Mouse (Mus musculus) heart, adult 10 weeks (tissue): Measurements from ENCODE around the gene Olfr589. TPM values are rescaled to one million over a fixed set of nuclear protein-coding genes. Genes with fewer than 3 reads are reported as not detected.

Experiments used
- polyA plus RNA-seq: library from polyadenylated mRNA; stranded (reverse); fragments of 350-450 nt; fragmentation: Illumina TruSeq; extraction: RNeasy Lipid Tissue Mini Kit (QIAGEN cat#74804); gene quantifications from one replicate; pipeline ENCODE4 v1.2.3, GENCODE M21; 2014; ENCODE audit warnings: low read depth, low replicate concordance

Olfr589 gene
- not detected for polyA plus RNA-seq

DNA sequence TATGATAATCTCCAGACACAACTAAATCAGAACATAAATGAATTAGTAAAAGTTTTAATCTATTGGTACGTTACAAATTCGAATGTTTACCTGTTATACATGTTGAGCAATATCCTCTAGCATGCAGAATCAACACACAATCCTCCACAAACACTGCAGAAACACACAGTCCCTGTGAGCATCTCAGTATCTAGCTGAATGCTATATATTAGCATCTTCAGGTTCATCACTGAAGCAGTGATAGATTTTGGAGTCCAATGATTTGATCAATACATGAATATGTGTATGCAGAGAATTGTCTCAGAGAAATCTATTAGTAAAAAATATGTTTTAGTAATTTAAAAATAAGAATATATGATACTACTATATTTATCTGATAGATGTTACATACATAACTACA lies at the start of gene Olfr589:
Gene Olfr589, minus strand, starts transcription at position 101 of the 400 bp plus-strand sequence.

DNA sequence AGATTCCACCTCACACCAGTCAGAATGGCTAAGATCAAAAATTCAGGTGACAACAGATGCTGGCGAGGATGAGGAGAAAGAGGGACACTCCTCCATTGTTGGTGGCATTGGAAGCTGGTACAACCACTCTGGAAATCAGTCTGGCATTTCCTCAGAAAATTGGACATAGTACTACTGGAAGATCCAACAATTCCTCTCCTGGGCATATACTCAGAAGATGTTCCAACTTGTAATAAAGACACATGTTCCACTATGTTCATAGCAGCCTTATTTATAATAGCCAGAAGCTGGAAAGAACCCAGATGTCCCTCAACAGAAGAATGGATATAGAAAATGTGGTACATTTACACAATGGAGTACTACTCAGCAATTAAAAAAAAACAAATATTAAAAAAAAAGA lies 28.3 kb upstream of the Olfr589 start, which contains the start of gene Olfr592:
Gene Olfr592, plus strand, starts transcription at position 301 of the 400 bp plus-strand sequence.

DNA sequence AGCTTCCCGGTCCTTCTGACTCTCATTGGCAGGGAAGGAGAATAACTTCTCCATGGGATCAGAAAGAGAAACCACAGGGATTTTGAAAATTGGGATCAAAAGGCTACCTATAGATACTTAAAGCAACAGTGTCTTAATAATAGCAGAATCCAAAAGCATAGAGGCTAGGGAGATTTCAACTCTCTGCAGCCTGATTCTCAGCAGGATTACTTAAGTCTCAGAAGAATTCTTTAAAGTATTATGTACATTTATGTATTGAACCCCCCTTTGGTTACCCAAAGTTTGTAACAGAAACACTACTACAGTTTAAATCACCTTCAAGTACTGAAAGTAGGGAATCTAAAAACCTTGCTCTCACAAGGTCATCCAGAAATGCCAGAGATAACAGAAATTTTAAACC lies 22.1 kb upstream of the Olfr589 start, which contains the start of gene Olfr591:
Gene Olfr591, minus strand, starts transcription at position 101 of the 400 bp plus-strand sequence.

DNA sequence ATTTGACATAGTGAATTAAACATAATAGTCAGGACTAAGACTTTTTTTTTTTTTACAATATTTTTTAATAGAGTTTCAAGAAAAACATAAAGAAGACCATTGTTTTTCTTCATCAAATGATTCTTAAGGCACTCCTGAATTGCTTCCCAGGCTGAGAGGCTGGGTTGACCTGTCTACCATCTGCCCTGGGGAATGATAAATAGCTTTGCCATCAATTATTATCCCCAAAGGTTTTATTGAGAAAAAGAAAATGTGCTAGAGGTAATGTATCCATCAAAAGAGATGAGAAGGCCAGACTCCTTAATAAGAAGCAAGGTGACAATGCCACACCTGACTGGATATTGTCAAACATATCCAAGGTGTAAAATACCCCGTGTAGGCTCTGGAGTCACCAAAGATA lies 15.6 kb downstream of the Olfr589 start, which contains the start of gene Olfr588-ps1:
Gene Olfr588-ps1, plus strand, starts transcription at position 301 of the 400 bp plus-strand sequence.

DNA sequence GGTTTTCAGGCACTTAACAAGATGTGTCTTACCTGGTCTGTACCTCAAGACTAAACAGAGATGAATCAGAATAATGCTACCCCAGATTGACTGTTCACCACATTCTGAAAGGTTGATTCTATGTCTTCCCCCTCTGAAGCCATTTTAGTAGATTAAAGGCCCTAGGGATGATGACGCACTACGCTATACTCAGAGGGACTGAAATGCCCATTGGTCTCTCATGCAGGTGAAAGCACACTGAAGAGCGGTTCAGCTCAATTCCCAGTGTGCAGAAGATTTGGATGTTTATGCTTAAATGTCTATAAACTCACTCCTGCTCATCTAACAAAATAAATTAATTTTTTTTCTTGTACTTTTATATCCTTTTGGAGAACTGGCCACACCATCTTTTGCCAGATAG lies 30.6 kb downstream of the Olfr589 start, which contains the start of gene Olfr586:
Gene Olfr586, minus strand, starts transcription at position 101 of the 400 bp plus-strand sequence.

Other genes with a start within 250 kb of the Olfr589 start
- gene Olfr571, start 238.8 kb downstream of the Olfr589 start, polyA plus RNA-seq = not detected
- gene Olfr572, start 231.9 kb downstream of the Olfr589 start, polyA plus RNA-seq = not detected
- gene Olfr573-ps1, start 213.8 kb downstream of the Olfr589 start, polyA plus RNA-seq = not detected
- not detected for gene Olfr574, start 207.9 kb downstream of the Olfr589 start, polyA plus RNA-seq
- gene Olfr575, start 197.6 kb downstream of the Olfr589 start, polyA plus RNA-seq = not detected
- not detected for gene Olfr576, start 193.7 kb downstream of the Olfr589 start, polyA plus RNA-seq
- not detected for gene Olfr577, start 180.4 kb downstream of the Olfr589 start, polyA plus RNA-seq
- not detected for gene Olfr578, start 167.0 kb downstream of the Olfr589 start, polyA plus RNA-seq
- gene Olfr582, start 118.3 kb downstream of the Olfr589 start, polyA plus RNA-seq = not detected
- not detected for gene Olfr583, start 105.1 kb downstream of the Olfr589 start, polyA plus RNA-seq
- gene Olfr584, start 74.5 kb downstream of the Olfr589 start, polyA plus RNA-seq = not detected
- gene Olfr585, start 58.6 kb downstream of the Olfr589 start, polyA plus RNA-seq = not detected
- not detected for gene Olfr586, start 30.7 kb downstream of the Olfr589 start, polyA plus RNA-seq
- not detected for gene Olfr588-ps1, start 15.5 kb downstream of the Olfr589 start, polyA plus RNA-seq
- not detected for gene Olfr591, start 22.0 kb upstream of the Olfr589 start, polyA plus RNA-seq
- not detected for gene Olfr592, start 28.4 kb upstream of the Olfr589 start, polyA plus RNA-seq
- not detected for gene Olfr593, start 55.5 kb upstream of the Olfr589 start, polyA plus RNA-seq
- gene Olfr594, start 60.6 kb upstream of the Olfr589 start, polyA plus RNA-seq = not detected
- gene Usp17ld, start 96.1 kb upstream of the Olfr589 start, polyA plus RNA-seq = not detected
- gene Olfr596, start 149.3 kb upstream of the Olfr589 start, polyA plus RNA-seq = not detected
- not detected for gene Olfr597, start 160.0 kb upstream of the Olfr589 start, polyA plus RNA-seq
- gene Olfr598, start 167.2 kb upstream of the Olfr589 start, polyA plus RNA-seq = not detected
- gene Olfr599, start 179.6 kb upstream of the Olfr589 start, polyA plus RNA-seq = not detected
- not detected for gene Olfr600, start 193.3 kb upstream of the Olfr589 start, polyA plus RNA-seq
- not detected for gene Olfr601, start 206.3 kb upstream of the Olfr589 start, polyA plus RNA-seq
- gene Olfr603, start 229.8 kb upstream of the Olfr589 start, polyA plus RNA-seq = not detected